Mouse (Mus musculus): Measurements from ENCODE around the gene Gps1. TPM values are rescaled to one million over a fixed set of nuclear protein-coding genes. Genes with fewer than 3 reads are reported as not detected.
"Not testable (repeated sequence)": the region's sequence is repeated elsewhere in the genome, so short reads cannot be mapped to it uniquely, and the experiment has no call there.

Gps1 gene
- polyA plus RNA-seq, 1 experiment from 2014 or later = 305 TPM

GRCm38 (mm10) chr11:120824787-120825288 lies 40.8 kb downstream of the Gps1 start:
- ATAC-seq = peak; percentile 53
- 1% methylated on average over 21 of the region's 21 CpGs for WGBS
- H3K9ac ChIP-seq (replicated peaks; ENCODE audit: low read depth, low read length) = peak overlapping the region; percentile 67
- H3K27ac ChIP-seq (ENCODE audit: low read length) = peak overlapping the region; percentile 99
- H3K9me3 ChIP-seq (ENCODE audit: control insufficient read depth, low read length) = no peaks in the 10 kb centered on the region
- peaks cover 4% of the 10 kb centered on the region for H3K36me3 ChIP-seq (ENCODE audit: control insufficient read depth, insufficient read depth)
- H3K4me1 ChIP-seq (replicated peaks; ENCODE audit: control insufficient read depth, insufficient read depth, low read length) = peaks cover 35% of the 10 kb centered on the region
- H3K27me3 ChIP-seq (replicated peaks; ENCODE audit: control insufficient read depth, insufficient read depth, low read length) = no peaks in the 10 kb centered on the region
- peak overlapping the region; percentile 50 for H3K4me3 ChIP-seq (replicated peaks; ENCODE audit: low read length)
- H3K4me2 ChIP-seq (ENCODE audit: low read length) = peak overlapping the region; percentile 68

DNA sequence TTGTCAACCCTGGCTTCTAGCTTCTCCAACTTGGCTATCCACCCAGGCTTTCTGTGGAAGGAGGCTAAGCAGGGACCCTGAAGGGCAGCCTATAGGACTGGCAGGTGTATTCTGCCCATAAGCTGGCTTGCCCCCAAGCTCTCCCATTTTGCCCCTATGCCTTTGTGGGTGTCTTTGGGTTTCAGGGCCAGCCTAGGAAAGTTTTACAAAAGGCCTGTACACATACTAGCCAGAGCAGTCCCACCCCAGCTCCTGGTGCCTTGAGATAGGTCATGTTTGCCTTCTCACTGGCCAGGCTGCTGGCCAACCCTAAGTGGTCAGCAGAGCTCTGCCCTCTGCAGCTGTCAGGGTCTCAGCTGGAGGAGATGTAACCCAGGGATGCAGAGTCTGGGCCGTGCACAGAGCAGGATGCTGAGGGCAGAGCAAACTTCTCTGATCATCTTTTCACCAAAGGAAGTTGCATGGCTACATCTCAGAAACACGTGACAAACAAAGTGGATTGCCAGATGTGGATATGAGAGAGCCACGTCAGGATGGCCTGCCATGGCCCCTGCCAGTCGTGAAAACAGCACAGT lies 41.3 kb downstream of the Gps1 start:
- Histone ChIP-seq H3K4me3 (replicated peaks; ENCODE audit: low read length) (peak overlapping the region; percentile 50), H3K4me2 (ENCODE audit: low read length) (peak overlapping the region; percentile 68), H3K36me3 (ENCODE audit: control insufficient read depth, insufficient read depth) (no peaks in the 10 kb centered on the region; the same call in 1 of the 2 replicates), H3K27me3 (replicated peaks; ENCODE audit: control insufficient read depth, insufficient read depth, low read length) (no peaks in the 10 kb centered on the region), H3K27ac (ENCODE audit: low read length) (peak overlapping the region; percentile 99), H3K4me1 (replicated peaks; ENCODE audit: control insufficient read depth, insufficient read depth, low read length) (peaks cover 35% of the 10 kb centered on the region), H3K9me3 (ENCODE audit: control insufficient read depth, low read length) (no peaks in the 10 kb centered on the region), H3K9ac (replicated peaks; ENCODE audit: low read depth, low read length) (peak overlapping the region; percentile 67)
- ATAC-seq = no peak
- 44% methylated on average over 4 of the region's 4 CpGs for WGBS

DNA sequence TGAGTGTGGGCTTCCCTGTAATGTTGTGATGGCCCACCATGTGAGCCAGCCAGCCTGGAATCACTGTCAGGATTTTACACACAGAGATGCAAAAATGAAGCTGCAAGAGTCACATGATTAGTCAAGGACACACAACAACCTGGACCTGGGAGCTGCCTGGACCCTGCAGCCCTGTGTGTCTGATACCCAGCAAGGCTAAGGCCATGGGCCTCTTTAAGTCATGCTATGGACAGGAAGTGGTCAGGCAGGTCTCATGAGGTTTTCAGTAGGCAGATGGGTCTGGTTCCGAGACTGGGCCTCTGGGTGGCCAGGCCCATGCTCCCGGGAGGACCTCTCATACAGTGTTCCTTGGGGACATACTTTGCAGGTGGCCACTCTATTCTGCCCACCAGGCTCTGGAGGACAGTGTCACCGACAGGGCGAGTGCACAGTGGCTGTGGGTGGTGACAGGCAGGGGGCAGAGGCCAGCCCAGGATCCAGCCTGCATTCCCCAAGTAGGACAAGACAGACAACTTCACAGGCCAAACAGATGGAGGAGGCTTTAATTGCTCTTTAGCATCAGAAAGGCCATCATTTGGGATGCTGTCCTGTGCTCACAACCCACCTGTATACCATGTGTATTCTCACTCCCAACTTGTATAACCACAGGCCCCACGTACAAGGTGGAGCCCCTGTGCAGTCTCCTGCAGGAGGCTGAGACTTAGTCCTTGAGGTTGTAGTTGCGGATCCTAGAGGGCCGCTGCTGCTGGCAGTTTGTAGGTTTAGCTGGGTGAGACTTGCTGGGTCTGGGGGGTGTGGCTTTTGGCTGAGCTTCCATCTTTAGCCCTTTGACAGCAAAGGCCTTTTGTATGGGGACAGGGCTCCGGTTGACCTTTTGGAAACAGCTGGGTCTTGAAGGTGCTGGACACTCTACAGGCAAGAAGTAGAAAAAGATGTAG lies 42.2 kb downstream of the Gps1 start:
- Histone ChIP-seq H3K36me3 (ENCODE audit: control insufficient read depth, insufficient read depth) (no peaks in the 10 kb centered on the region), H3K27ac (ENCODE audit: low read length) (no peak overlapping the region; the same call in 1 of the 2 replicates), H3K9me3 (ENCODE audit: control insufficient read depth, low read length) (no peaks in the 10 kb centered on the region), H3K4me3 (replicated peaks; ENCODE audit: low read length) (no peak overlapping the region), H3K9ac (replicated peaks; ENCODE audit: low read depth, low read length) (no peak overlapping the region), H3K27me3 (replicated peaks; ENCODE audit: control insufficient read depth, insufficient read depth, low read length) (no peaks in the 10 kb centered on the region), H3K4me1 (replicated peaks; ENCODE audit: control insufficient read depth, insufficient read depth, low read length) (peaks cover 26% of the 10 kb centered on the region), H3K4me2 (ENCODE audit: low read length) (no peak overlapping the region)
- no peak for ATAC-seq
- WGBS = 86% methylated on average over 8 of the region's 8 CpGs

GRCm38 (mm10) chr11:120828416-120828815 lies 44.3 kb downstream of the Gps1 start:
- H3K4me3 ChIP-seq (replicated peaks; ENCODE audit: low read length) = no peak overlapping the region
- no peak overlapping the region for H3K27ac ChIP-seq (ENCODE audit: low read length)
- H3K36me3 ChIP-seq (ENCODE audit: control insufficient read depth, insufficient read depth) = no peaks in the 10 kb centered on the region
- no peak for ATAC-seq
- no peaks in the 10 kb centered on the region for H3K27me3 ChIP-seq (replicated peaks; ENCODE audit: control insufficient read depth, insufficient read depth, low read length)
- H3K9ac ChIP-seq (replicated peaks; ENCODE audit: low read depth, low read length) = no peak overlapping the region
- 79% methylated on average over 4 of the region's 4 CpGs for WGBS
- no peaks in the 10 kb centered on the region for H3K9me3 ChIP-seq (ENCODE audit: control insufficient read depth, low read length)
- H3K4me1 ChIP-seq (replicated peaks; ENCODE audit: control insufficient read depth, insufficient read depth, low read length) = peaks cover 9% of the 10 kb centered on the region
- no peak overlapping the region for H3K4me2 ChIP-seq (ENCODE audit: low read length)

GRCm38 (mm10) chr11:120829757-120830532 lies 45.9 kb downstream of the Gps1 start:
- Histone ChIP-seq H3K27ac (ENCODE audit: low read length) (no peak overlapping the region), H3K4me3 (replicated peaks; ENCODE audit: low read length) (no peak overlapping the region), H3K4me2 (ENCODE audit: low read length) (no peak overlapping the region), H3K27me3 (replicated peaks; ENCODE audit: control insufficient read depth, insufficient read depth, low read length) (no peaks in the 10 kb centered on the region), H3K9ac (replicated peaks; ENCODE audit: low read depth, low read length) (no peak overlapping the region), H3K4me1 (replicated peaks; ENCODE audit: control insufficient read depth, insufficient read depth, low read length) (peaks cover 10% of the 10 kb centered on the region), H3K36me3 (ENCODE audit: control insufficient read depth, insufficient read depth) (no peaks in the 10 kb centered on the region), H3K9me3 (ENCODE audit: control insufficient read depth, low read length) (no peaks in the 10 kb centered on the region)
- 88% methylated on average over 10 of the region's 10 CpGs for WGBS
- ATAC-seq = no peak

- no peak overlapping the region for H3K4me3 ChIP-seq (replicated peaks; ENCODE audit: low read length)
- 86% methylated on average over 12 of the region's 12 CpGs for WGBS
- H3K9me3 ChIP-seq (ENCODE audit: control insufficient read depth, low read length) = no peaks in the 10 kb centered on the region
- ATAC-seq = no peak
- no peaks in the 10 kb centered on the region for H3K27me3 ChIP-seq (replicated peaks; ENCODE audit: control insufficient read depth, insufficient read depth, low read length)
- no peak overlapping the region for H3K27ac ChIP-seq (ENCODE audit: low read length)
- no peak overlapping the region for H3K4me2 ChIP-seq (ENCODE audit: low read length)
- peaks cover 3% of the 10 kb centered on the region for H3K4me1 ChIP-seq (replicated peaks; ENCODE audit: control insufficient read depth, insufficient read depth, low read length)
- no peaks in the 10 kb centered on the region for H3K36me3 ChIP-seq (ENCODE audit: control insufficient read depth, insufficient read depth)
- no peak overlapping the region for H3K9ac ChIP-seq (replicated peaks; ENCODE audit: low read depth, low read length)
Measured at GRCm38 (mm10) chr11:120830686-120831085, 46.6 kb downstream of the Gps1 start.

GRCm38 (mm10) chr11:120831659-120832440 lies 47.8 kb downstream of the Gps1 start:
- no peak for ATAC-seq
- Histone ChIP-seq H3K36me3 (ENCODE audit: control insufficient read depth, insufficient read depth) (no peaks in the 10 kb centered on the region), H3K9me3 (ENCODE audit: control insufficient read depth, low read length) (no peaks in the 10 kb centered on the region), H3K27ac (ENCODE audit: low read length) (no peak overlapping the region), H3K4me1 (replicated peaks; ENCODE audit: control insufficient read depth, insufficient read depth, low read length) (peaks cover 3% of the 10 kb centered on the region; the same call in 1 of the 2 replicates), H3K9ac (replicated peaks; ENCODE audit: low read depth, low read length) (no peak overlapping the region), H3K4me3 (replicated peaks; ENCODE audit: low read length) (no peak overlapping the region), H3K4me2 (ENCODE audit: low read length) (no peak overlapping the region), H3K27me3 (replicated peaks; ENCODE audit: control insufficient read depth, insufficient read depth, low read length) (no peaks in the 10 kb centered on the region)
- 53% methylated on average over 3 of the region's 3 CpGs for WGBS

GRCm38 (mm10) chr11:120832962-120833361 lies 48.9 kb downstream of the Gps1 start:
- not testable (repeated sequence) for ATAC-seq; H3K4me2 ChIP-seq (ENCODE audit: low read length); H3K36me3 ChIP-seq (ENCODE audit: control insufficient read depth, insufficient read depth); H3K9me3 ChIP-seq (ENCODE audit: control insufficient read depth, low read length); H3K4me1 ChIP-seq (replicated peaks; ENCODE audit: control insufficient read depth, insufficient read depth, low read length); H3K4me3 ChIP-seq (replicated peaks; ENCODE audit: low read length); H3K9ac ChIP-seq (replicated peaks; ENCODE audit: low read depth, low read length); H3K27me3 ChIP-seq (replicated peaks; ENCODE audit: control insufficient read depth, insufficient read depth, low read length)
- 0 out of 2 replicates have a peak overlapping the region, but pooled peaks have one; percentile 46 for H3K27ac ChIP-seq (ENCODE audit: low read length)
- WGBS = 86% methylated on average over 5 of the region's 5 CpGs

All from forebrain, embryonic 16.5 days (tissue).